Mouse (Mus musculus): ENCODE results near the gene Mgrn1. TPM values are rescaled to one million over a fixed set of nuclear protein-coding genes. Genes with fewer than 3 reads are reported as not detected.

The Mgrn1 gene
- total RNA-seq (2023), result 76.2 TPM

DNA sequence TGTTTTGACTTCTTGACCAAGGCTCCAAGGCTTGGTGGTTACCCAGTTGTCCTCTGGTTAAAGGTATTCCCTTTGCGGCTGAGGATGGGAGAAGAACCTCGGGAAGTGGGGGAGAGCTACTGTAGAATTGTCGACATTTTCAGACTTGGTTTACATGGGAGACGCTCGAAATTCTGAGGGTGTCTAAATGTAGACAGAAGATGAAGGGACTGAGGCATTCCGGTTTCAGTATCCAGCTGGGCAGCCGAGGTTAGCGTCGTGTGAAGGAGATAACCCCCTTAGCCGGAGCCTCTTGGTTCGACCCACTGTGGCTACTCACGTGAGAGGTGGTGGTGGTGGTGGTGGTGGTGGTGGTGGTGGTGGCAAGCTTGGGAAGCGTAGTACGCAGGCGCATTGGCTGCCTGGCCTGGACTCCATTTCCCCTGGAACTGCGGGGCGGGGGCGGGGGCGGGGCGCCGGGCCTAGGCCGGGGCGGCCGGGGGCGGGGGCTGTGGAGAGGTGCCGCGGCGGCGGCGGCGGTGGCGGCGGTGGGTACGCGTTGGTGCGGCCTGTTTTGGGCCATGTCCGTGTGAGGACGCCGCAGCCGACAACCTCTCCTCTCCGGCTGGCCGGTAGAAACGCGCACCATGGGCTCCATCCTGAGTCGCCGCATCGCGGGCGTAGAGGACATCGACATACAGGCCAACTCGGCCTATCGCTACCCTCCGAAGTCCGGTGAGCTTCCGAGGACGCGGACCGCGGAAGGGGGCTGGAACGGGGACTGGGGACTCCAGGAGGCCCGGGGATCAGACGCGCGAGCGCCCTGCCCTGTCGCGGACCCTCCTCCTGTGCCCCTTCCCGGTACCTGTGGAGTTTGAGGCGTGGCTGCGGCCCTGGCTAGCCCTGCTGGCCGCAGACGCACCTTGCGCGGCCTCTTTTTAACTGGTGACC, at the start of gene Mgrn1:
Gene Mgrn1, plus strand, starts transcription at position 490 of the 930 bp plus-strand sequence.

DNA sequence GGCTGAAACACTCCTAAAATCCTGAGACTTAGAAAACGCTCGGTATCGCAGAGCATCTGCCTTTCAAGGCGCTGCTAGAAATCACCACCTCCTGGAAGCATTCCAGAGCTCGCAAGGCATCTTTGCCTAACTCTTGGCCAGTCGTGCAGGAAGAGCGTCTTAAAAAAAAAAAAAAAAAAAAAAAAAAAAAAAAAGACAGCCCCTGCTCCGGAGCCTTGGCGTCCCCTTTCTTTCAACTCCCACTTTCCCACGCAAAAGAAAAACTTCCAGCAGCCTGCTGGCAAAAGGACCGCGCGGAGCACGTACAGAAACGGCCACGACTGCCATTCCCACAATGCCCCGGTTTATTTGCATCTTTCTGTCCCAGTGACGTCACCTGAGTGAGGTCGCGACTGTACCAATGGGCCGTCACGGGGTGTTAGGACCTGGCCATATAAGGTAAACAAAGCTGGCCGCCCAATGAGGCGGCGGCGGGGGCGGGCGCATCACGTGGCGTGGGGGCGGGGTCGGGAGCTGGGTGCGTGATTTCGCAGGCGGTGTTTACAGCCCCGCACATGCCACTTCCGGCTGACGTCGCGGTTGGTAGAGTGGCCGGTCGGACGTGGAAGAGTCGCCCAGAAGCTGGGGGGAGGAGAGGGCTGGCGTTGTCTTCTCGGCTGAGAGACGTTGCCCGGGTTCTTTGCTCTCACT, 5.8 kb upstream of the Mgrn1 start, which contains the start of gene Ubald1:
Gene Ubald1, minus strand, starts transcription at position 180 of the 690 bp plus-strand sequence.

DNA sequence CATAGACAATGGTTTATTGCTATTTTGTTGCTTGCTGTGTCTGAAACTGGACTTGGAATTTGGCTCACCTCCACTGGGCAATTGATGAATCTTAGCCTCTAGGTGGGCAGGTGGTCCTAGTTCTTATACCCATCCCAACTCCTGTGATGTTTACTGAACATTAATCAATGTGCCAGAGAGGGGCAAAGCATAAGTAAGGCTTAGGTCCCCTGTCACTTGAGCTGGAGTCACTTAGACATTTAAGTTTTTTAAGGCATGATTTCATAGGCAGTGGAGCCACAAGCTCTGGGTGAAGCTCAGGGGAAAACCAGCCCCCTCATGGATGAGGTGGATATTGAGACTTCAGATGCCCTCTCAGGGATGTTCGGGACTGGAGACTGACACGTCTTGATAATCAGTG, 52.4 kb downstream of the Mgrn1 start, which contains the start of gene Nudt16l1:
Gene Nudt16l1, plus strand, starts transcription at position 301 of the 400 bp plus-strand sequence.

DNA sequence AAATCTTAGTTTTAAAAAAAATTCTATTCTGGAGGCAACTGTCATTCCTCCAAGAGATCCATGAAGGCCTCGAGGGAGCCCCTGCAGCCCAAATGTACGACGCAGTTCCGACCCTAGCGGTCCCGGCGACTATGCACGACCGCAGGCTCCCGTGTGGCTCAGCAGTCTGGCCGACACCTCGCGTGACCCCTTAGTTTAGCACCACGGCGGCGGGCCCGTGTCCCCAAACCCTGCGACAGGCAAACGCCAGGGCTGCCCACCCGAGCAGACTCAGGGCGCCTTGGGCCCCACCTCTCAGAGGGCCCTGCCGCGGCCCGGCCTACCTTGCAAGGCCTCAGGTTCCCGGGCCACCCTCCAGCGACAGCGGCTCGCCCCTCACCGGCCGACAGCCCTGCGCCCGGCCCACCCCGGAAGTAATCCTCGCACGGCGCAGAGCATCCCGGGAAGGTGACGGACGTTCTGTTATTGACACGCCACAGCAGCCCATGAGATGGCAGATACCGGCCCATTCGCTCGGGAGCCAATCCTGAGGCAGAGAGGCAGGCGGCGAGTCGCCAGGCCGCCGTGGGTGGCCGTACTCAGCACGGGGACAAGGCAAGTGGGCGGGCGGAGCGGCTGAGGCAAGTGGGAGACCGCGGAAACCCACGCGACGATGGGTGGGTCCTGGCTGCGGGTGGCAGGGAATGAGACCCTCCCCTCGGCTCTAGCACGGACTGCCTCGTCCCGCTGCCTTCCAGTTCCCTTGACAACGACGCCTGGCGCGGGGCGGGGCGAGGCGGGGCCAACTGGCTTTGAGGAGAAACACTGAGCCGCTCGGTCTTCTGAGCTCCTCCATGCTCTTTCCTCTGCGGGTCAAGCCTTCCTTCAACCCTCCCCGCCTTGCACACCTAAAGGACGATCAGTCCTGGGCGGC, 78.0 kb downstream of the Mgrn1 start, which contains the start of gene Anks3:
Gene Anks3, minus strand, starts transcription at position 409 of the 913 bp plus-strand sequence.

Other genes with a start within 250 kb of the Mgrn1 start
- gene Vasn, start 246.3 kb upstream of the Mgrn1 start, total RNA-seq (2023), result 0.47 TPM
- 29.1 TPM for gene Dnaja3, start 246.3 kb upstream of the Mgrn1 start, total RNA-seq (2023)
- 191 TPM for gene Coro7, start 206.5 kb upstream of the Mgrn1 start, total RNA-seq (2023)
- 3.2 TPM for gene Nmral1, start 166.9 kb upstream of the Mgrn1 start, total RNA-seq (2023)
- 40.3 TPM for gene Hmox2, start 159.9 kb upstream of the Mgrn1 start, total RNA-seq (2023)
- gene Cdip1, start 96.0 kb upstream of the Mgrn1 start, total RNA-seq (2023), result 47.1 TPM
- gene 4930562C15Rik, start 50.8 kb upstream of the Mgrn1 start, total RNA-seq (2023), result not detected
- gene Ubald1, start 5.9 kb upstream of the Mgrn1 start, total RNA-seq (2023), result 160 TPM
- 48.4 TPM for gene Nudt16l1, start 52.5 kb downstream of the Mgrn1 start, total RNA-seq (2023)
- gene Anks3, start 78.0 kb downstream of the Mgrn1 start, total RNA-seq (2023), result 63.4 TPM
- not detected for gene Sept12, start 111.6 kb downstream of the Mgrn1 start, total RNA-seq (2023)
- not detected for gene Smim22, start 121.0 kb downstream of the Mgrn1 start, total RNA-seq (2023)
- 18.5 TPM for gene Rogdi, start 127.3 kb downstream of the Mgrn1 start, total RNA-seq (2023)
- 113 TPM for gene Glyr1, start 163.6 kb downstream of the Mgrn1 start, total RNA-seq (2023)
- 120 TPM for gene Ubn1, start 163.8 kb downstream of the Mgrn1 start, total RNA-seq (2023)
- gene Ppl, start 246.2 kb downstream of the Mgrn1 start, total RNA-seq (2023), result 1.2 TPM